Mouse (Mus musculus) testis, postnatal 10 days (tissue): ENCODE results near the gene D5Ertd579e.

Source experiments
- DNase-seq: peaks from one replicate; pipeline ENCODE4 v3.0.0; 2021; ENCODE audit warnings: low spot score

D5Ertd579e gene

GRCm38 (mm10) chr5:36602028-36602427 lies 93.8 kb downstream of the D5Ertd579e start:
- DNase-seq = no peak

- DNase-seq = no peak
Observed at GRCm38 (mm10) chr5:36601492-36601891, 94.3 kb downstream of the D5Ertd579e start.

DNA sequence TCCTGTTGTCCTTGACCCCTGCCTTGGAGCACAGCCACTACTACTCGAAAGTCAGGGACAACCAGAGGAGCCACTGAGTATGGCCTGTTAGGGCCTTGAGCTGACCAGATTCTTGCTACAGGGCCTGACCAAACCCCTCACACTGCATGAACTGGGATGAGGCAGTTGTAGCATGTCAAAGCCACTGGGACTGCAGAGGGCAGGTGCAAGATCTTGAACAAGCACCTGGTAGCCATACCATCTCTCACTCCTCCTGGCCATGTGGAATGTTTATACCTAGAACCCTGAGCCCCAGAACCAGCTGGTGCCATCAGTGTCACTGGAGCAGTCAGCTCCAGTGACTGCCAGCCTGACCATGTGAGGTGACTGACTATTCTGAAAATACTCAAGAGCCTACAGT lies 96.9 kb downstream of the D5Ertd579e start:
- DNase-seq = no peak

- DNase-seq = no peak
Observed at GRCm38 (mm10) chr5:36597653-36598052, 98.2 kb downstream of the D5Ertd579e start.

- DNase-seq = no peak
Observed at GRCm38 (mm10) chr5:36596225-36596624, 99.6 kb downstream of the D5Ertd579e start.

GRCm38 (mm10) chr5:36595115-36595514 lies 100.7 kb downstream of the D5Ertd579e start:
- DNase-seq = no peak

DNA sequence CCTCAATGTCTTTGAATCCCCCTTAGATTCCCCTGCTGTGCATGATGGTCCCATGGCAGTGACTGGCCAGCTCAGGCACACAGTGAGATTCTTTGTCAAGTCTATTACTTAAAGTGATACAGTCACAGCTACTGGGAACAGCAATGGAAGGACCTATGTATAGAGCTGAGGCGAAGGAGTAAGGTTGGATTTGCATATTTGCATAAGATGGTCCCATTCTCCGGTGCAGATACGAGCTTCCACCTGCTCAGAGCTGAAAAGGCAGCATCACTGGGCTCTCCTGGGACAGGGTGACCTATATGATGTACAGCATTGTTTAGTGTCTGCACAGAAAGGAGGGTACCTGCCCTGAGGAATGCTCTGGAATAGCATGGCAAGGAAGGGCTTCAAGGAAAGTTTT lies 101.5 kb downstream of the D5Ertd579e start:
- DNase-seq = no peak

DNA sequence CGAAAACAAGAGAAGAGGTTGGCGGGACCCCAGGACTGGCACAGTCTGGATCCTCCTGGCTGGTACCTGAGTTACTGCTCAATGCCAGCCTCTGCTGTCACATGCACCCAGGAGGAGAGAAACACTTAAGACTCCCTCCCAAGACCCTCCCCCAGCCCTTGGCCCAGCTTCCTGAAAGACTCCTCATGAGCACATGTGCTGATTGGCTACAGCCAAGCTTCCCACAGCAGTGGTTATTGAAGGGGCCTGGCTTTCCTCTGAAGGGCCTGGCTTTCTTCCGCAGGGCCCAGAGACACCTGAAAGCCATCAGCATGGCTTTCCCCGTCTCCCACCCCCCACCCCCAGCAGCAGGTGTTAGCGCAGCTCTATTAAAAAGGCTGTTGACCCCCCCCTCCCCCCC lies 102.6 kb downstream of the D5Ertd579e start, which contains the start of gene Tbc1d14:
Gene Tbc1d14, minus strand, starts transcription at position 101 of the 400 bp plus-strand sequence.
- no peak for DNase-seq

DNA sequence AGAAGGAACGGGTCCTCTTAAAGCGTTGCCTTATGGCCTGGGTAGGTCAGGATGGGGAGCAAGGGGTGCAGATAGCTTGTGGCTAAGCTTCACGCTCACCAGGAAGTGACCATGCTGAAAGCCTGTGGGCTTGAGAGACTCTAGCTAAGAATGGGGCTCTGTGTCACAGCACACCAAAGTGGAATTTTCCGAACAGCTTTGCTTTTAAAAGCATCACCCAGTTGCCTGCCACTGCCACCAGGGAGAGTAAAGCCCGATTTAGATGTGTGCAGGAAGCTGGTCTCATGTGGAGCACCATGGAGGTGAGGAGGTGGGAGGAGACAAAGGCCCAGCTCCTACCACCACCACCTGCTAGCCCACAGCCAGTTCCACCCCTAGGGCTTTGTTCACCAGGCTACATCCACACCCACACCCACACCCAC lies 105.3 kb downstream of the D5Ertd579e start:
- DNase-seq = no peak

- DNase-seq = no peak
Observed at GRCm38 (mm10) chr5:36584299-36584698, 111.5 kb downstream of the D5Ertd579e start.

- peak; percentile 100 for DNase-seq
Observed at GRCm38 (mm10) chr5:36581924-36582642, 113.7 kb downstream of the D5Ertd579e start.

- no peak for DNase-seq
Observed at GRCm38 (mm10) chr5:36581259-36581923, 114.4 kb downstream of the D5Ertd579e start.

DNA sequence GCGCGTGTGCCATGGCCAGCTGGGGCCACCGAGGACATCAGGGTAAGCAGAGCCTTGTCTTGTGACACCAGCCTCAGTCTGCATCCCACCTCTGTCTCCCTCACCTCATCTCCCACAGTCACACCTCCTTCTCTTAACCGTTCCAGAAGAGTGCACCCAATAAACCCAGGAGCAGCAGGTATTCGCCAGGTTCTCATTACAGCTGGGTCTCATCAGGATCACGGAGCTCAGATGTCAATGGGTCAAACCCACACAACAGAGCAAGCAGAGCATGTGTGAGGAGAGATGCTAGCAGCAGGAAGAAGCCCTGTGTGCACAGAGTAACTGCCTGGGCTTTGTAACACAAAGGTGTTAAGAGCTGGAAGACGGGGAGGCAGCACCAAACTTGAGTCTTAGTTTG lies 115.9 kb downstream of the D5Ertd579e start:
- no peak for DNase-seq

- DNase-seq = no peak
Observed at GRCm38 (mm10) chr5:36578982-36579381, 116.8 kb downstream of the D5Ertd579e start.

DNA sequence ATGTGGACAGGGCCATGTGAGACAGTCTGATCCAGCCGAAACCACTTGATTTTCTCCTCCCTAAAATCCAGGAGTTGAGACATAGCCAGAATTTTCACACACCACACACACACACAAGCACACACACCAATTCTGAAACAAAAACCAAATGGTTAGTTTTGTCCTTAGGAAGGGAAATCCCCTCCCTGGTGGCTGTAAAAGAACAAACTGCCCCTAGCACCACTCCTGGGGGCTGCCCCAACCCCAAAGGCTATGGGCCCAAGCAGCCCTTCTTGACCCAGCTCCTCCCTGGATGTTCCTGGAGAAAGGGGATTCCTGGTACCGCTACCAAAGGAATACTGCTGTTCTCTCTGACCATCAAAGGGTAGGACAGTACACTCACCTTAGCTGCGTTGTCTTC lies 119.4 kb downstream of the D5Ertd579e start:
- DNase-seq = no peak

DNA sequence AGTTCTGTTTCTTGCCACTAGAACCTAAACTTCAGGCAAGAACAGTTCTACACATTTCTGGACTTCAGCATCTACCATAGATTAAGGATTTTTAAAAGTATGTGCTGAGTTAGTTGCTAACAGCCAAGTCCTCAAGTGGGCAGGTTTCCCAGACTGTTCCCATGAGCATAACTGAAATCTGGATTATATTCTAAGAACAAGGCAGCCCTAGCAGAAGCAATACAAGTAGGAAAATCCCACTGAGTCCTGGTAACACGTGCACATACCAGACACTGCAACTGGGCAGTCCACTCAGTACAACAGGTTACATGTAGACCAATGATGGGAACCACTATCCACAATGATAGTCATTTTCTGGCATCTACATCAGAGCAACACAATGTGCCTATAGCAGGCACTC lies 120.1 kb downstream of the D5Ertd579e start:
- DNase-seq = no peak

- DNase-seq = peak; percentile 70
Observed at GRCm38 (mm10) chr5:36575227-36575626, 120.6 kb downstream of the D5Ertd579e start.

- DNase-seq = no peak
Observed at GRCm38 (mm10) chr5:36574147-36574870, 121.5 kb downstream of the D5Ertd579e start.

DNA sequence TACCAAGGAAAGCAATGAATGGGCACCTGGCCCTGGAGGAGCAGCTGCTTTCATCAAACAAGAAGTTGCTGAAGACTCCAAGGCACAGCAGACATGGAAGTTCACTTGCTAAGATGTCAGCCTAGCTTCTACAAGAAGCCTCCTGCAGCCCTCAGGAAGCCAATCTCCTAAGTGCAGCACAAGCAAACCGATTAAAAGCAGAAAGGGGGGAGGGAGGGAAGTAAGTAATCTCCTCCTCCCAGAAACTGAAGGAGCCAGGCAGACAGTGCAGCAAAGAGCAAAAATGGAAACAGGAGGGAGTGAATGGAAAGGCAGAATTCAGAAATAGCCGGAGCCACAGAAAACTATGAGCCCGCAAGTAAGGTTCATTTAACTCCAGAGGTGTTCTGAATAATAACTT lies 122.5 kb downstream of the D5Ertd579e start:
- no peak for DNase-seq

DNA sequence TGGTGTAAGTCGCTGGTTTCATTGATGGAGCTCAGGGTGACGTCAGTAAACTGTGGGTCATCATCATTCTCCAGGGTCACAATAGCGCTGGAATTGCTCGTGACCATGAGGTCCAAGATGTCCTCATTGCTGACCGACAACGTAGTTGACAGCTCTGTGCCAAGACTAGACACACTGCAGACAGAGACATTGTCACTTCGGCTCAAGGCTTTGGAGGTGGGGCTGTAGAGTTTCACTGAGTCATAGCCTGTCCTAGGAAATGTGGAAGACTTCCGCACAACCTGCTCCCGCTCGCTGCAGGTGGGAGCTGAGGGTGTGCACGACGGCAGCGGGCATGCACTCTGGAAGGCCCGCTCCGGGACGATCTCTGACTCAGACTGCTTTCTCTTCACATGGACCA lies 124.5 kb downstream of the D5Ertd579e start:
- DNase-seq = no peak

- DNase-seq = no peak
Observed at GRCm38 (mm10) chr5:36570546-36571245, 125.1 kb downstream of the D5Ertd579e start.

DNA sequence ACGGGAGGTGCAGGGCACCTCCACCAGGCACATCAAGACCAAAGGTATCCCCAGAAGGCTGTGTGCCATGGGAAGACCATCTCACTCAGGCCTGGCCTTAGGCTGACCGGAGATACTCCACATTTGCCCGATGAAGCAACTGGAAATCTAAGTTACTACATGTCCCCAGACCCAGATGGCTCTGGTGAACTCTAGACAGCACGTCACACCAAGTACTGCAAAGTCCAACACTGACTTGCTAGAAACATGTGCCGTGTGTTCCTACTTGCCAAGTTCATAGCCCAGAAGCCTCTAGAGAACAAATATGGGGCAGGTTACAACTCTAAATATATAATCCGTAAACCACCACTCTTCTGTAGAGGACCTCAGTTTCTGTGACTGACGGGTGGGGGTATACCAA lies 125.7 kb downstream of the D5Ertd579e start:
- no peak for DNase-seq
